Mouse (Mus musculus) erythroblast, embryonic 14.5 days (primary cell): Measurements from ENCODE around the gene Gm21852. TPM values are rescaled to one million over a fixed set of nuclear protein-coding genes. Genes with fewer than 3 reads are reported as not detected.
"Not testable (repeated sequence)": the region's sequence is repeated elsewhere in the genome, so short reads cannot be mapped to it uniquely, and the experiment has no call there.

Experiments
- H3K27me3 ChIP-seq: 2 replicates; pipeline ENCODE4 v1.6.1; 2012; ENCODE audit warnings: inconsistent platforms; ENCODE audit not compliant: control insufficient read depth
- H3K36me3 ChIP-seq: 2 replicates; pipeline ENCODE4 v1.6.1; 2012; ENCODE audit warnings: mild to moderate bottlenecking, inconsistent platforms; ENCODE audit not compliant: control insufficient read depth
- H3K4me1 ChIP-seq: 2 replicates; pipeline ENCODE4 v1.6.1; 2012; ENCODE audit warnings: inconsistent platforms; ENCODE audit not compliant: control insufficient read depth
- H3K4me3 ChIP-seq: replicated peaks from 2 replicates; pipeline ENCODE3; 2012; ENCODE audit warnings: moderate library complexity, mild to moderate bottlenecking, inconsistent platforms
- H3K9me3 ChIP-seq: 2 replicates; pipeline ENCODE4 v1.6.1; 2012; ENCODE audit warnings: low read length, inconsistent platforms, mixed read lengths; ENCODE audit not compliant: control insufficient read depth
- polyA plus RNA-seq: library from polyadenylated mRNA; stranded (reverse); fragments of >175 nt; gene quantifications from 2 replicates; pipeline ENCODE4 v1.2.3, GENCODE M21; 2012

Gene Gm21852
- not detected in 2 replicates for polyA plus RNA-seq

DNA sequence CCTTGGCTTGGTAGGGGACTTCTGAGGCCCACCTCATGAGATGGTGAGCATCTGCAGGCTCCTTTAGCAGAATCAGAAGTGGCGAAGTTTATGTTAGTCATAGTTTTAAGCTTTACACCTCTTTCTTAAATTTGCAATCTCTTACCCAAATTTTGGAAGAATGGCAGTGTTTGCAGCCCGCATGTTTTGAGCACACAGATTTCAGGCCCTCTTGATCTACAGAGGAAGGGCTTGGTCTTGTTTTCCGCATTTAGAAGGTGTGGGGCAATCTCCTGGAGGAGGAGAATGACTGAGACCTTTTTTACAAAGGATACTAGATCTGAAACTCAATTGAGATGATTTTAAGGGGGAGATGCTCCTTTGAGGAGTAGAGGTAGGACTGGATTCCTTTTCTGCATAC is at the start of gene Gm21852:
TSS of gene Gm21852 (minus strand) at position 101 of the 400 bp plus-strand sequence.
- H3K9me3 ChIP-seq, H3K27me3 ChIP-seq, H3K4me1 ChIP-seq, H3K36me3 ChIP-seq, H3K4me3 ChIP-seq: not testable (repeated sequence)

Other genes with a start within 250 kb of the Gm21852 start
- not detected in 2 replicates for gene Gm21797, start 123.8 kb upstream of the Gm21852 start, polyA plus RNA-seq
- not detected in 2 replicates for gene Gm20795, start 152.9 kb upstream of the Gm21852 start, polyA plus RNA-seq